Mouse (Mus musculus) heart, embryonic 14.5 days (tissue): ENCODE results near the gene Gm4969. TPM values are rescaled to one million over a fixed set of nuclear protein-coding genes. Genes with fewer than 3 reads are reported as not detected.

Source experiments
- ATAC-seq: fragments of 200-750 bp; cut with Nextera tagmentation; 2 replicates; pipeline ENCODE4 v1.8.0; 2017; ENCODE audit warnings: low read depth, moderate TSS enrichment; ENCODE audit not compliant: insufficient number of reproducible peaks, insufficient read depth, low FRiP score
- H3K27ac ChIP-seq, 2 experiments: fragments of 200-500 bp in 1 of 2; fragments of 300-500 bp in 1 of 2; sonication (generic) in 1 of 2; replicated peaks in 1 of 2; 2 replicates each; pipeline ENCODE4 v1.5.1; 2012 to 2014; ENCODE audit warnings: low read depth in 2 of 2, low read length in 2 of 2, control low read depth in 1 of 2, mild to moderate bottlenecking in 1 of 2, mixed read lengths in 1 of 2; ENCODE audit not compliant: control insufficient read depth in 1 of 2, insufficient read depth in 1 of 2
- H3K27me3 ChIP-seq: fragments of 300-500 bp; sonication (generic); 2 replicates; pipeline ENCODE4 v1.6.1; 2014; ENCODE audit warnings: mild to moderate bottlenecking, low read length, control low read depth; ENCODE audit not compliant: control insufficient read depth, insufficient read depth
- H3K36me3 ChIP-seq: fragments of 300-500 bp; sonication (generic); 2 replicates; pipeline ENCODE4 v1.6.1; 2014; ENCODE audit warnings: mild to moderate bottlenecking, control low read depth, low read length, mixed read lengths; ENCODE audit not compliant: control insufficient read depth, insufficient read depth
- H3K4me1 ChIP-seq, 2 experiments: fragments of 200-500 bp in 1 of 2; fragments of 300-500 bp in 1 of 2; sonication (generic) in 1 of 2; 2 replicates each; pipeline ENCODE4 v1.6.1; 2012 to 2014; ENCODE audit warnings: low read length in 2 of 2, control low read depth in 1 of 2, mixed read lengths in 1 of 2; ENCODE audit not compliant: control insufficient read depth in 2 of 2, insufficient read depth in 2 of 2
- H3K4me2 ChIP-seq: fragments of 300-500 bp; sonication (generic); 2 replicates; pipeline ENCODE4 v1.6.1; 2014; ENCODE audit warnings: mild to moderate bottlenecking, low read length
- H3K4me3 ChIP-seq, 2 experiments: fragments of 200-500 bp in 1 of 2; fragments of 300-500 bp in 1 of 2; sonication (generic) in 1 of 2; 2 replicates each; pipeline ENCODE4 v1.5.1; 2012 to 2014; ENCODE audit warnings: low read length in 2 of 2, mild to moderate bottlenecking in 2 of 2, control low read depth in 1 of 2, low read depth in 1 of 2, moderate library complexity in 1 of 2; ENCODE audit not compliant: control insufficient read depth in 1 of 2, insufficient read depth in 1 of 2
- H3K9ac ChIP-seq: fragments of 300-500 bp; sonication (generic); 2 replicates; pipeline ENCODE4 v1.6.1; 2014; ENCODE audit warnings: mild to moderate bottlenecking, low read length
- H3K9me3 ChIP-seq: fragments of 300-500 bp; sonication (generic); 2 replicates; pipeline ENCODE4 v1.6.1; 2016; ENCODE audit warnings: low read length, control low read depth; ENCODE audit not compliant: control insufficient read depth
- WGBS: fragments of 180-500 bp; shearing (Covaris S2); extraction: QIAGEN DNeasy Blood & Tissue Kit; methylation state at CpG from one replicate; pipeline ENCODE4 v1.1.7; 2014; 5-methylcytosine and 5-hydroxymethylcytosine counted together
- polyA plus RNA-seq: library from polyadenylated mRNA; unstranded; fragments of >200 nt; fragmentation: Nextera tagmentation; extraction: Ambion mirVana; gene quantifications from 2 replicates; pipeline ENCODE4 v1.2.1, GENCODE M21; 2014

Gene Gm4969
- polyA plus RNA-seq, 1 experiment from 2014 or later = 1.2 TPM

GRCm38 (mm10) chr7:19136168-19136567, 18.0 kb upstream of the Gm4969 start:
- H3K36me3 ChIP-seq = peaks cover 62% of the 10 kb centered on the region
- H3K9me3 ChIP-seq = no peaks in the 10 kb centered on the region
- no peak overlapping the region for H3K4me3 ChIP-seq
- H3K27me3 ChIP-seq = no peaks in the 10 kb centered on the region
- ATAC-seq = no peak
- no peak overlapping the region for H3K9ac ChIP-seq
- H3K4me2 ChIP-seq = no peak overlapping the region
- WGBS = 93% methylated on average over 13 of the region's 13 CpGs
- H3K4me1 ChIP-seq = peaks cover 3 to 9% of the 10 kb centered on the region in 2 experiments; a peak in 2 of 4 replicates
- H3K27ac ChIP-seq = no peak overlapping the region

GRCm38 (mm10) chr7:19131324-19131848, 13.2 kb upstream of the Gm4969 start:
- H3K4me2 ChIP-seq = peak overlapping the region; percentile 65
- WGBS = under 1% methylated on average over 39 of the region's 39 CpGs
- peak overlapping the region; percentile 45 to 59 for H3K4me3 ChIP-seq
- H3K9me3 ChIP-seq = no peaks in the 10 kb centered on the region
- peaks cover 36% of the 10 kb centered on the region for H3K36me3 ChIP-seq
- peak overlapping the region; percentile 71 for H3K9ac ChIP-seq
- no peaks in the 10 kb centered on the region for H3K27me3 ChIP-seq
- peaks cover 4 to 16% of the 10 kb centered on the region in 2 experiments; a peak in 3 of 4 replicates for H3K4me1 ChIP-seq
- H3K27ac ChIP-seq = peak overlapping the region; percentile 92
- ATAC-seq = peak; percentile 98

- Histone ChIP-seq H3K9me3 (no peaks in the 10 kb centered on the region), H3K36me3 (peaks cover 29% of the 10 kb centered on the region), H3K9ac (peak overlapping the region; percentile 71), H3K27ac (peak overlapping the region; percentile 92), H3K4me1 (peaks cover 4 to 16% of the 10 kb centered on the region in 2 experiments; a peak in 3 of 4 replicates), H3K27me3 (no peaks in the 10 kb centered on the region), H3K4me3 (peak overlapping the region; percentile 27 to 35; a peak in 3 of 4 replicates), H3K4me2 (peak overlapping the region; percentile 65)
- ATAC-seq = no peak
- WGBS = 21% methylated on average over 4 of the region's 4 CpGs
Observed at GRCm38 (mm10) chr7:19130657-19131056, 12.5 kb upstream of the Gm4969 start.

DNA sequence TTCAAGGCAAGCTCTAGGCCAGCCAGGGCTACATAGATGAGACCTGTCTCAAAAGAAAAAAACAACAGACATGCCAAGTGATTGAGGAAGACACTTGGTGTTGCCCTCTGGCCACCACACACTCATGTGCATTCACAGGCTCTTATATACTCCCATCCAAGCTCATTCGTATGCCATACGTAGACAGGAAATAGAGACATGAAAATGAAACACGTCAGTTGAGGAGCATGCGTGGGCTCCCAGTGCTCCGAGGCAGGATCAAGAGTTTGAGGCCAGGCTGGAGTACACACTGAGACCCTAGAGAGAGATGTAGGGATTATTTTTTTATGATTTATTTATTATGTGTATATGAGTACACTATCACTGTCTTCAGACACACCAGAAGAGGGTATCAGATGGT, 11.2 kb upstream of the Gm4969 start:
- no peaks in the 10 kb centered on the region for H3K27me3 ChIP-seq
- H3K4me1 ChIP-seq = peaks cover 4 to 16% of the 10 kb centered on the region in 2 experiments; a peak in 3 of 4 replicates
- H3K36me3 ChIP-seq = peaks cover 22% of the 10 kb centered on the region; the same call in 1 of the 2 replicates
- no peak for ATAC-seq
- no peaks in the 10 kb centered on the region for H3K9me3 ChIP-seq
- H3K4me3 ChIP-seq = no peak overlapping the region
- WGBS = 97% methylated on average over 5 of the region's 5 CpGs
- H3K27ac ChIP-seq = no peak overlapping the region
- no peak overlapping the region for H3K9ac ChIP-seq
- H3K4me2 ChIP-seq = no peak overlapping the region

DNA sequence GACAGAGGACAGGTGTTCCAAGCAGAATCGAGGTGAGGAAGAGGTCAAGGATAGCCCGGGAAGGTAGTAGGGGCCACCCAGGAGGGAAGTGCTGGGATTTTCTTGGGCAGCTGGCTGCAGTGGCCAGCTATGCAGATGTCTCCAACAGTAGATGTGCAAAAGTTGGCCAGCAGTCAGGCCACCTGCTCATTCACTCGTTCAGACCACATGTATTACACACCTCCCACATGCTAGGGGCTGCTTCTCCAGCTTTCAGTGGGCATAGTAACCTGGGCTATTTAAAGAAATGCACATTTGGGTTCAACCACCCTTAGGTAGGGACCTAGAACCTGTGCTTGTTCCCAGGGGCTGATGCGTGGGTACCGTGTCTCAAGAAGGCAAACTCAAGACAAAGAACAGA, 9.6 kb upstream of the Gm4969 start:
- WGBS = 86% methylated on average over 5 of the region's 5 CpGs
- ATAC-seq = no peak
- Histone ChIP-seq H3K4me3 (no peak overlapping the region), H3K27me3 (no peaks in the 10 kb centered on the region), H3K9me3 (no peaks in the 10 kb centered on the region), H3K36me3 (peaks cover 22% of the 10 kb centered on the region; the same call in 1 of the 2 replicates), H3K4me1 (peaks cover 4 to 15% of the 10 kb centered on the region in 2 experiments; a peak in 3 of 4 replicates), H3K9ac (no peak overlapping the region), H3K4me2 (no peak overlapping the region), H3K27ac (no peak overlapping the region)

- H3K4me3 ChIP-seq = no peak overlapping the region
- H3K27ac ChIP-seq = no peak overlapping the region
- 84% methylated on average over 6 of the region's 6 CpGs for WGBS
- H3K4me1 ChIP-seq = peaks cover 0 to 10% of the 10 kb centered on the region in 2 experiments; a peak in 1 of 4 replicates
- no peak overlapping the region for H3K4me2 ChIP-seq
- H3K9ac ChIP-seq = no peak overlapping the region
- peaks cover 22% of the 10 kb centered on the region; the same call in 1 of the 2 replicates for H3K36me3 ChIP-seq
- no peaks in the 10 kb centered on the region for H3K27me3 ChIP-seq
- no peaks in the 10 kb centered on the region for H3K9me3 ChIP-seq
- ATAC-seq = no peak
Observed at GRCm38 (mm10) chr7:19124713-19125112, 6.5 kb upstream of the Gm4969 start.

DNA sequence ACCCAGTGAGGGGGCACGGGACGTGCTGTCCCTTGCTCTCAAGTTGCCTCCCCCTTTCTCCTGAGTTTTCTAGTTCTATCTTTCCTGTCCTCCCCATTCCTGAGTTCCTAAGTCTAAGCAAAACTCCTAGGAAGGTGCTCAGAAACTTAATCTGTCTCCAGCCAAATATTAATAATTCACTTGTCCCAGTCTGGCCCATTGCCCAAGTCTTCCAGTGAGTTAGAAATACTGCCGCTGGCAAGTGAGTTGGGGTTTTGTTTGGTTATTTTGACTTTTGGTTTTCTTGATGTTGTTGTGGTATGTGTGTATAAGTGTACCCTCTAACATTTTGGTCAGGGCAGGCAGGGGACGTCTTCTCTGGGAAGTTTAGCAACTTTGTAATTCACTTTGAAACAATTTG, 3.5 kb upstream of the Gm4969 start:
- WGBS = 87% methylated on average over 4 of the region's 4 CpGs
- no peak for ATAC-seq
- peaks cover 8% of the 10 kb centered on the region; the same call in 1 of the 2 replicates for H3K9me3 ChIP-seq
- 0 out of 2 replicates have a peak, but pooled peaks cover 2% of the 10 kb centered on the region for H3K36me3 ChIP-seq
- no peak overlapping the region for H3K4me3 ChIP-seq
- no peak overlapping the region for H3K4me2 ChIP-seq
- no peak overlapping the region for H3K9ac ChIP-seq
- H3K27me3 ChIP-seq = no peaks in the 10 kb centered on the region
- H3K27ac ChIP-seq = no peak overlapping the region
- peaks cover 8 to 18% of the 10 kb centered on the region in 2 experiments; a peak in 3 of 4 replicates for H3K4me1 ChIP-seq
